Mouse (Mus musculus): ENCODE measurements around the gene Bcl2l1. TPM values are rescaled to one million over a fixed set of nuclear protein-coding genes. Genes with fewer than 3 reads are reported as not detected.
A peak's percentile ranks its signal among the peaks of the same experiment; 100 is the strongest.

Gene Bcl2l1
- polyA plus RNA-seq, 1 experiment: 207 TPM

DNA sequence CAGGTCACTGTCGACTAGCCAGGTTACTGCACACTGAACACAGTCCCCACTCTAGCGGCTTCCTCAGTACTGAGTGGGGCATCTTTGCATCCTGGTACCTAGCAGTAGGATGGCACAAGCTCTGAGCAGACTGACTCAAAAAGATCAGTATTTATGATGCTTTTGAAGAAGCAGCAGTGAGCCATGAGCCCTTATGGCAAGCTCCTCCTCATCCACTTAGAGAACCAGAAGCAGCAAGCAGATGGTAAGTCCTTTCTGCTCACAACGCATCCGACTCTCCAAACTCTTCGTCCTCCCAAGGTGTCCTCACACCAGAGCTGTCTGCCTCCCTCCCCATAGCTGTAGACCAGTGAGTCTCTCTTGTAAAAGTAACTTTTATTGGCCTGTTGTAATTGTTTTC lies 48.3 kb downstream of the Bcl2l1 start:
- TF ChIP-seq CTCF (IDR thresholded peaks at IDR 0.05; ENCODE audit: borderline replicate concordance, control insufficient read depth, extremely low read depth, insufficient read depth, low read length, poor library complexity) (no peak), POLR2A (IDR thresholded peaks at IDR 0.05; ENCODE audit: control insufficient read depth, extremely low read depth, insufficient read depth, low read length, poor library complexity) (no peak)
- no peak for DNase-seq
- H3K27ac ChIP-seq (ENCODE audit: control insufficient read depth, insufficient read depth, low read length): 0 out of 2 replicates have a peak overlapping the region, but pooled peaks have one; percentile 7
- WGBS: 95% methylated on average over 5 of the region's 5 CpGs
- H3K27me3 ChIP-seq (ENCODE audit: control insufficient read depth, insufficient read depth, low read length): no peaks in the 10 kb centered on the region
- no peak overlapping the region for H3K4me3 ChIP-seq (ENCODE audit: control insufficient read depth, insufficient read depth, low read length)
- H3K4me1 ChIP-seq (replicated peaks; ENCODE audit: control insufficient read depth, insufficient read depth, low read length): peaks cover 68% of the 10 kb centered on the region
- H3K36me3 ChIP-seq (ENCODE audit: control insufficient read depth, insufficient read depth, low read length): peaks cover 32% of the 10 kb centered on the region

DNA sequence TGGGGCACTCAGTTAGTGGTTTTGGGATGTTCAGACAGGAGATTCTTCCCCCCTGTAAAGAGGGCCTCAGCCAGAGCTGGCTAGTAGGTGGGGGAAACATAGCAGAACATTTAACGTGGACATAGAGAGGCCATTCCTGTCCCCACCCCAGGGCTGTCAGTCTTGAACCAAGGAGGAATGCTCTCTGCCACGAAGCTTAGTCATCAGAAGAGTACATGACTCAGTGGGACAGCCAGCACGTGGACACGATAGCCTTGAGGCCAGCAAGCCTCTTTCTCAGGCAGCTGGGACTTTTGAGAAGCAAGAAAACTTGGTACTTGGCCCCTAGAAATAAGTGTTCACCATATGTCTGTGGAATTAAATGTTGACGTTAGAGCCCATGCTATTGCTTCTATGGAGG lies 48.9 kb downstream of the Bcl2l1 start:
- TF ChIP-seq CTCF (IDR thresholded peaks at IDR 0.05; ENCODE audit: borderline replicate concordance, control insufficient read depth, extremely low read depth, insufficient read depth, low read length, poor library complexity) (no peak), POLR2A (IDR thresholded peaks at IDR 0.05; ENCODE audit: control insufficient read depth, extremely low read depth, insufficient read depth, low read length, poor library complexity) (no peak)
- no peaks in the 10 kb centered on the region for H3K27me3 ChIP-seq (ENCODE audit: control insufficient read depth, insufficient read depth, low read length)
- H3K36me3 ChIP-seq (ENCODE audit: control insufficient read depth, insufficient read depth, low read length): peaks cover 32% of the 10 kb centered on the region
- peaks cover 64% of the 10 kb centered on the region for H3K4me1 ChIP-seq (replicated peaks; ENCODE audit: control insufficient read depth, insufficient read depth, low read length)
- peak overlapping the region; percentile 2; the same call in 1 of the 2 replicates for H3K27ac ChIP-seq (ENCODE audit: control insufficient read depth, insufficient read depth, low read length)
- H3K4me3 ChIP-seq (ENCODE audit: control insufficient read depth, insufficient read depth, low read length): no peak overlapping the region
- DNase-seq: no peak
- 91% methylated on average over 5 of the region's 5 CpGs for WGBS

DNA sequence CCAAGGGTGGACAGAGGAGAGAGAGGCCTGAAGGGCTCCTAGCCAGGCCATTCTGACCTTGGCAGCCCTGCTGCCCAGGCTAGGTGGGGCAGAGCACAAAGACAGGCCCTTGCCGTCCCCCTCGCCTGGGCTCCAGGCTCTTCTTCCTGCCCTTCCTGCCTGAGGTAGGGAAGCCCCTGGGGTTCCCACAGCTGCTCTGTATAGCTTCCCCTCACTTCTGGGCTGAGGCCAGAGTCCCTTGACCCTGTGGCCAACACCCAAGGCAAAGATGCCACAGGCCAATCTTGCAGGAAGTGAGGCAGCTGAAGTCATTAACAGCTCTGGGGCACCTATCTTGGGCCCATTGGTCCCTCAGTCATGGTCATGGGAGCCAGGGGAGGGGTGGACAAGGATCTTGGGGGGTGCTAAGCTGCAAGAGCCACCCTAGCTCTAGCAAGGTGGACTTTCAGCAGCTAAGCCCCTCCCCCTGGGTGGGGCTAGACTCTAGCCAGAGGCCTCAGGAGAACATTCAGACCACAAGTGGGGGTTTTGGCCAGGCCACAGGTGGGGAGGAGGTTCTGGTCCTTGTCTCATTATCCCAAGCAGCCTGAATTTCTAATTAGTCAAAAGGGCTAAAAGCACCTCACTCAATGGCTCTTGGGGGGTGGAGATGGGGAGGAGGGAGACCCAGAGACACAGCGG lies 50.4 kb downstream of the Bcl2l1 start:
- 70% methylated on average over 3 of the region's 3 CpGs for WGBS
- Histone ChIP-seq H3K36me3 (ENCODE audit: control insufficient read depth, insufficient read depth, low read length) (peaks cover 32% of the 10 kb centered on the region), H3K27me3 (ENCODE audit: control insufficient read depth, insufficient read depth, low read length) (no peaks in the 10 kb centered on the region), H3K4me1 (replicated peaks; ENCODE audit: control insufficient read depth, insufficient read depth, low read length) (peaks cover 65% of the 10 kb centered on the region), H3K27ac (ENCODE audit: control insufficient read depth, insufficient read depth, low read length) (peak overlapping the region; percentile 12; the same call in 1 of the 2 replicates), H3K4me3 (ENCODE audit: control insufficient read depth, insufficient read depth, low read length) (no peak overlapping the region)
- TF ChIP-seq CTCF (IDR thresholded peaks at IDR 0.05; ENCODE audit: borderline replicate concordance, control insufficient read depth, extremely low read depth, insufficient read depth, low read length, poor library complexity): no peak
- TF ChIP-seq POLR2A (IDR thresholded peaks at IDR 0.05; ENCODE audit: control insufficient read depth, extremely low read depth, insufficient read depth, low read length, poor library complexity): no peak
- DNase-seq: no peak

DNA sequence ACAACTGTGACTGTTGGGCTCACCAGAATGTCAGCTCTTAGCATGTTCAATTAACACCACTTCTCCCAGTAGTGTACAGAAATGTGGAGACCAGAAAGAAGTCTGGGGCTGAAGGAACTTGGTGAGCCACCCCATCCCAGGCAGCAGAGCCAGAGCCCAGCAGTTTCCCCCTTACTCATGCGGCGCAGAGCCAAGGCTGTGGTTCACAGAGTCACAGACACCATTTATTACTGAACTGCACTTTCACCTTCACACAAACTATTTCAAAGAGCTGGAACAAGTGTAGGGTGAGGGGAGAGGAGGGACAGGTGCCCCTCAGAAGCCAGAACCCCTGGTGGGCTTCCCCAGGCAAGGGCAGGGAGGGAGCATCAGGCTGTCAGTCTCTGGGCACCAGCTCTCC lies 51.1 kb downstream of the Bcl2l1 start:
- H3K4me3 ChIP-seq (ENCODE audit: control insufficient read depth, insufficient read depth, low read length): no peak overlapping the region
- no peaks in the 10 kb centered on the region for H3K27me3 ChIP-seq (ENCODE audit: control insufficient read depth, insufficient read depth, low read length)
- no peak for TF ChIP-seq POLR2A (IDR thresholded peaks at IDR 0.05; ENCODE audit: control insufficient read depth, extremely low read depth, insufficient read depth, low read length, poor library complexity)
- TF ChIP-seq CTCF (IDR thresholded peaks at IDR 0.05; ENCODE audit: borderline replicate concordance, control insufficient read depth, extremely low read depth, insufficient read depth, low read length, poor library complexity): no peak
- H3K4me1 ChIP-seq (replicated peaks; ENCODE audit: control insufficient read depth, insufficient read depth, low read length): peaks cover 63% of the 10 kb centered on the region
- H3K36me3 ChIP-seq (ENCODE audit: control insufficient read depth, insufficient read depth, low read length): peaks cover 32% of the 10 kb centered on the region
- WGBS: 81% methylated on average over 2 of the region's 2 CpGs
- no peak overlapping the region; the same call in 1 of the 2 replicates for H3K27ac ChIP-seq (ENCODE audit: control insufficient read depth, insufficient read depth, low read length)
- DNase-seq: no peak

DNA sequence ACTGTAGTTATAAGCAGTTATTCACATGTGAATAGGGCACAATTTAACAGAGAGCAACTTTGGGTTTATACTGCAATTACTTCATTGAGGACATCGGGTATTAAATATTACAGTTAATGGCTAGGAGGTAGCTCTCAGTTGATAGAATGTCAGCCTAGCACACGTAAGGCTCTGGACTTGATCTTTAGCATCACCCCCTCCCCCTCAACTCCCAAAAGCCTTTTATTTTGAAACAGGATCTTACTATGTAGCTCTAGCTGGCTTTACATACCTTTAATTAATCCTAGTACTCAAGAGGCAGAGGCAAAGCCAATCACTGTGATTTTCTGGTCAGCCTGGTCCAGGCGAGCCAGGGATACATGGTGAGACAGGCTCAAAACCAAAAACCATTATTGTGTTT lies 54.4 kb downstream of the Bcl2l1 start:
- Histone ChIP-seq H3K27ac (ENCODE audit: control insufficient read depth, insufficient read depth, low read length) (peak overlapping the region; percentile 1; the same call in 1 of the 2 replicates), H3K27me3 (ENCODE audit: control insufficient read depth, insufficient read depth, low read length) (no peaks in the 10 kb centered on the region), H3K36me3 (ENCODE audit: control insufficient read depth, insufficient read depth, low read length) (peaks cover 30% of the 10 kb centered on the region), H3K4me1 (replicated peaks; ENCODE audit: control insufficient read depth, insufficient read depth, low read length) (peaks cover 52% of the 10 kb centered on the region), H3K4me3 (ENCODE audit: control insufficient read depth, insufficient read depth, low read length) (no peak overlapping the region)
- no peak for DNase-seq
- TF ChIP-seq POLR2A (IDR thresholded peaks at IDR 0.05; ENCODE audit: control insufficient read depth, extremely low read depth, insufficient read depth, low read length, poor library complexity) (no peak), CTCF (IDR thresholded peaks at IDR 0.05; ENCODE audit: borderline replicate concordance, control insufficient read depth, extremely low read depth, insufficient read depth, low read length, poor library complexity) (no peak)
- 94% methylated on average over 3 of the region's 3 CpGs for WGBS

DNA sequence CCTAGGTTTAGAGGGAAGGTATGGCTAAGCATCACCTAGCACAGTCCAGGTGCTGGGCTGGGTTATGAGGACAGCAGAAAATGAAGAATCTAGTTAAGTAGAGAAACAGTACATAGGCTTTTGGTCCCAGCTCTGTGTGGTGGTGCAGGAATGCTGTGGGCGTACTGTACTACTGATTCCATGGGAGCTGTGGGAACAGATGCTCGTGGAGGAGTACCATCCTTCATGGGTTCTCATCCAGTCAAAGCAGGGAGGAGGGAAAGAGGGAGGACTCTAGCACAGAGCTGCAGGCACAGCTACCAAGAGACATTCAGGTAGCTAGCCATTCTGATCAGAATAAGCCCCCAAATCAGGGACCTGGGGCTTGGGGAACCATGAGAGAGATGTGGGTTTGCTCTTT lies 55.1 kb downstream of the Bcl2l1 start:
- Histone ChIP-seq H3K4me1 (replicated peaks; ENCODE audit: control insufficient read depth, insufficient read depth, low read length) (peaks cover 50% of the 10 kb centered on the region), H3K27ac (ENCODE audit: control insufficient read depth, insufficient read depth, low read length) (peak overlapping the region; percentile 9), H3K36me3 (ENCODE audit: control insufficient read depth, insufficient read depth, low read length) (peaks cover 24% of the 10 kb centered on the region), H3K27me3 (ENCODE audit: control insufficient read depth, insufficient read depth, low read length) (no peaks in the 10 kb centered on the region), H3K4me3 (ENCODE audit: control insufficient read depth, insufficient read depth, low read length) (no peak overlapping the region)
- no peak for DNase-seq
- TF ChIP-seq CTCF (IDR thresholded peaks at IDR 0.05; ENCODE audit: borderline replicate concordance, control insufficient read depth, extremely low read depth, insufficient read depth, low read length, poor library complexity) (no peak), POLR2A (IDR thresholded peaks at IDR 0.05; ENCODE audit: control insufficient read depth, extremely low read depth, insufficient read depth, low read length, poor library complexity) (no peak)
- 95% methylated on average over 2 of the region's 2 CpGs for whole genome bisulfite sequencing
